Comparison of ENCODE assay signal across 15 mouse cellular contexts in genomic region chr2:27724729-27725316, GRCm38 (mm10).
"Had no signal": no experiment of that assay in that cellular context is flagged by ENCODE, and none has a peak within 500 bp of the region (broad histone marks: within the 10 kb centered on the region; RNA-seq: fewer than 3 reads in every experiment).

No protein-coding gene starts in this region.

- H3K4me3 ChIP-seq: limb, embryonic 15.5 days; midbrain, embryonic 15.5 days; neural tube, embryonic 13.5 days; stomach, embryonic 15.5 days had no signal

- H3K9me3 ChIP-seq: limb, embryonic 15.5 days; midbrain, embryonic 15.5 days; neural tube, embryonic 13.5 days; stomach, embryonic 15.5 days had no signal

- H3K4me2 ChIP-seq: limb, embryonic 15.5 days; midbrain, embryonic 11.5 days; midbrain, embryonic 15.5 days; neural tube, embryonic 13.5 days; stomach, embryonic 15.5 days had no signal

- H3K4me1 ChIP-seq: midbrain, embryonic 15.5 days had no signal

- DNase-seq: kidney, adult 11 months; kidney, adult 9 months; kidney, postnatal 4 days; lung, adult 2 months; retina, postnatal 1 day; right cerebral cortex, postnatal 4 days; thymus, postnatal 36 days had no signal

- H3K9ac ChIP-seq: limb, embryonic 15.5 days; liver, embryonic 14.5 days; midbrain, embryonic 15.5 days; neural tube, embryonic 13.5 days; stomach, embryonic 15.5 days had no signal

- ATAC-seq: lung, postnatal 0 days; midbrain, embryonic 15.5 days had no signal

- H3K27me3 ChIP-seq: limb, embryonic 15.5 days; midbrain, embryonic 15.5 days; neural tube, embryonic 13.5 days; stomach, embryonic 15.5 days had no signal

- H3K36me3 ChIP-seq: limb, embryonic 15.5 days; midbrain, embryonic 15.5 days; neural tube, embryonic 13.5 days; stomach, embryonic 15.5 days had no signal

- H3K27ac ChIP-seq: kidney, postnatal 0 days; limb, embryonic 15.5 days; liver, embryonic 14.5 days; midbrain, embryonic 15.5 days; neural tube, embryonic 13.5 days; stomach, embryonic 15.5 days had no signal
